Mouse (Mus musculus): ENCODE results near the gene Smad5.

Gene Smad5

DNA sequence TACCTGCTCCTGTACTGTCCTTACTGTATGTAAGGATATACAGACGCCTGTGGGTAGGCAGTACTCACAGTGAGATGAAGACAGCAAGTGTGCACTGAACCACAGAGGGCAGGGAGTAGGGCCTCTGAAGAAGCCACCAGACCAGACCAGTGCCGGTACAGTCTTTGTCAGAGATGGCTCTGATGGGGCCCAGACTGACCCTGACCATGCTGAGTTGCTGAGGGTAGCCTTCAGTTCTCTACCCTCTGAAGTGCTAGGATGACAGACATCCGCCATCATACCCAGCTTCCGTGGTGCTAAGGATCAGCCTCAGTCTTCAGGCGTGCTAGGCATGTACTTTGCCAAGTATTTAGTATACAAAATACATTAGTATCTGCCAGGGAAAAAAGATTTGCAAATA lies 36.7 kb downstream of the Smad5 start:
- ChIA-PET CTCF (no interaction called here), POLR2A (no interaction called here)

DNA sequence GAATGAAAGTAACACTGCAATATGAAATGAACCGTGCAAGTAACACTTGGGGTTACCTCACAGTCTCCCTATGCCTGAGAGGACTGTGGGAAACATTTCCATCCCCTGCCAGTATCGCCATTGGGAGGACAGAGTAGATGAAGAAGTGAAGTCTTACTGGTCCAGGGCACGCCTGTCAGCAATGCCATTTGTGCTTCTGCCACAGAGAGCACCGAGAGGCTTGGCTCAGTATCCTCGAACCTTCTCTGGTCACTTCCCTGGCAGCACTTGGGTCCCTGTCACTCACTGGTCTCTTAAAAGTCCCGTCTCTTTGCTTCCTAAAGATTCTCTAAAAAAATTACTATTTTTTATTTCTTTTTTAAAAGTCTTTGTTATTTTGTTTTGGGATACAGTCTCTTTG lies 37.7 kb downstream of the Smad5 start:
- ChIA-PET CTCF (no interaction called here), POLR2A (no interaction called here)

DNA sequence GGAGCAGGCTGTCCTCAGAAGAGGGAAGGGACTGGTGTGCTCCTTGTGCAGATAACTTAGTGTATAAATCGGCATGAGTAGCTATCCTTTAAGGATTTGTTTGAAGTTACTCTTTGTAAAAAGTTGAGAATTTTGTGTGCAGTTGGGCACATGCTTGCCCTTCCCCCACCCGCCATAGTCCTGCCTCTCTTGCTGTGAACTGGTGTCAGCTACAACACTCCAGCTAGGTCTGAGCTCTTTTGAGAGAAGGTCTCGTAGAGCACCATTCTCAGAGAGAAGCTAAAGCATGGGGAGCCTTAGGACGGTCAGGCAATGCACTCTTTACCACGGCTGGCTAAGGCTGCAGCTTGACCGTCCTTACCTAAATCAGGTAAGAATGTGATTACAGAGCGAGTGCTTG lies 38.9 kb downstream of the Smad5 start:
- ChIA-PET POLR2A (interaction anchor here in 2 of 4 experiments (0.9 to 1.7 kb wide), 3 partner anchors 10 to 192 kb away, joined by 4 to 5 read pairs (median 4); no protein-coding TSS in a partner anchor), CTCF (interaction anchor here in 3 of 4 experiments (0.7 to 1.7 kb wide), 6 partner anchors 14 to 19 kb away, joined by 3 to 5 read pairs (median 4); no protein-coding TSS in a partner anchor)

DNA sequence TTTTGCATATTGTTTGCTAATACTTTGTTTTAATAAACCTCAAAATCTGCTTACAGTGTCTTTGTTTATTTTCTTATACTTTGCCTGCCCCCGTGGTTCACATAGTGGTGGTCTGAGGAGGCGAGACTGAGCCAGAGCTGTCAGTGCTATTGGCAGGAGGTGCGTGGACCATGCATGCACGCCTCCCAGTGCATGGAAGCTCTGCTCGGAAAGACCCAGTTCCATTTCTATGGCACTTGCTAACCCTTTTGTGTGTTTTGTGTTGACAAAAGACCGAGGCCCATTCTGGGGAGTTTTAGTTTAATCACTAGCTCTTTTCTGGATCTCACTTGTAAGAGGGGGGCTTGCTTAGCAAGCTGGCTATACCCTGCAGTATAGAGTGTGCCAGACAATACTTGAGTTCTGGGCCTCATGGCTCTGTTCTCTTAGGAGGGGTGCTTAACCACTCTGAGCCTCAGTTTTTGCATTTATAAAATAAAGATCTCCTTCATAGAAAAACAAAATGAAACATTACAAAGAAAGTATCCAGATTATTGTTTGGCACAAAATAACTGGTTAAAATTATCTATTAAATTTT lies 39.6 kb downstream of the Smad5 start:
- ChIA-PET CTCF (interaction anchor here in 3 of 4 experiments (0.6 to 1.7 kb wide), 7 partner anchors 13 to 705 kb away, joined by 3 to 5 read pairs (median 3); no protein-coding TSS in a partner anchor), POLR2A (interaction anchor here in 2 of 4 experiments (0.9 to 1.7 kb wide), 3 partner anchors 10 to 192 kb away, joined by 4 to 5 read pairs (median 4); no protein-coding TSS in a partner anchor)

DNA sequence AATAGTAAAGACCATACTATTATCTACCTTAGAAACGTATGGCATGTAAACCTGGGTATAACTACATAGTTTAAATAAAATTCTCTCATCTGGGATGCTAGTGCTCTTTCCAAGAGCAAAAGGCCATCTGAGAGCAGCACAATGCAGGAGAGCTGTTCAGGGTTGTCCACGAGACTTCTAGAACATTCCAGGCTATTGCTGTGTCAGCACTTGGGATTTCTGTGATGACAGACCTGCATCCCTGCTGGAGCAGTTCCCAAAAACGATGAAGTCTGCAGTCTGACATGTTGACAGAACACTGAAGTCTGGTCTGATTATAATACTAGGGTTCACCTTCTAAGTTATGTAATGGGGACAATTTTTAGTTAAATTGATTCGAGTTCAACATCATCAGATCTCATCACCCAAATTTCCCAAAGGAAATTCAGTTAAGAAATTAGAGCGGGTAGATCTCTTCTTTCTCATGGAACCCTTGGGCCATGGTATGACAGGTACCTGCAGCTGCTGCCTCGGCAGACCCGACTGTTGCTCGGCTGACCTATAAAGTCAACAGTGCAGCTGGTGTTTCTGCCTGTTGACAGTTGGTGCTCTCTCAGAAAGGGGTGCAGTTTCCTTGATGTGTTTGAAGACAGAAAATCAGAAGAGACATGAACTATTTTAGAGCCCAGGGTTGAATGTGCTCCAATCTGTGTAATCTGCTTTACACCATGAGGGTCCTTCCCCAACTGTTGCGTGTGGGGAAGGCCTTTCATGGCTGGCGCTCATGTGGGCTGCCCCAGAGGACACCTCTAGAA lies 44.1 kb downstream of the Smad5 start:
- POLR2A ChIA-PET, result interaction anchor here in 2 of 4 experiments (0.6 to 0.7 kb wide), 2 partner anchors 182 to 272 kb away, joined by 3 to 5 read pairs; no protein-coding TSS in a partner anchor
- CTCF ChIA-PET, result interaction anchor here in 2 of 4 experiments (1.1 to 3.3 kb wide), 3 partner anchors 9 to 314 kb away, joined by 3 to 12 read pairs (median 4); no protein-coding TSS in a partner anchor

DNA sequence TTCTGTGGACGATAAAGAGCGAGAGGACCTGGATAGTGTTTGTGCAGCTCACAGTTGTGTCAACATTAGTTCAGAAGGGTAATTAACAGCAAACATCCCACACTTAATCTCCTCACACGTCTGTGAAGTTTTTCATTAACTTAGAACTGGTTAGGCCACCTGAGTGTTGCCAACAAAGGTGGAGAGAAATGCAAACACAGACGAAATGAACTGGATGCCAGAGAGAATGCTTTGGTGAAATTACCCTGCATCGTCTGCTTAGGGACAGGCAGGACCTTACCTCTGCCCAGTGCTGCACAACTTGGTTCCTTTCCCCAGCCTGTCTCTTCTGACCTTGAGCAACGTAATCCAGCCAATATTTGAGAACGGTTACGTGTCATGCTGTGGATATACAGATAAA lies 44.7 kb downstream of the Smad5 start:
- POLR2A ChIA-PET, result no interaction called here
- CTCF ChIA-PET, result interaction anchor here in 1 of 4 experiments (3.3 kb wide), 1 partner anchor 11 kb away, joined by 12 read pairs; no protein-coding TSS in a partner anchor

DNA sequence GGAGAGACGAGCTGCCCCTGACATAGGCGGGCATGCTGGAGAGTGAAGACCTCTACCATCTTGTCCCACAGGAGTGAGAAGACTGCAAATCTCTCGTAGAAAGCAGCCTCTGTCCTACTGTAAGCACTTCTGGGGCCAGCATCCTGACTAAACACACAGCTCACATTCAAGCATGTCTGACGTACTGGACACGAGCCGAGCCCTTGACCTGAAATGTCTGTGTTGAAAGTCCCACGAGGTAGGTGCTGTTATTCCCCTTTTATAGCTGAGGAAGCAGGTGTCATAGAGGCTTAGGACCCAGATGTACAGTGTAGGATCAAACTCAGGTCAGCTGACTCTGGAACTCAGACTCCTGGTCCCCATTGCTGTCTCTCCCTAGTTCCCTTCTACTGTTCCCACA lies 46.6 kb downstream of the Smad5 start:
- ChIA-PET POLR2A (no interaction called here), CTCF (interaction anchor here in 3 of 4 experiments (0.5 to 3.3 kb wide), 4 partner anchors 9 to 390 kb away, joined by 4 to 12 read pairs (median 9); no protein-coding TSS in a partner anchor)

DNA sequence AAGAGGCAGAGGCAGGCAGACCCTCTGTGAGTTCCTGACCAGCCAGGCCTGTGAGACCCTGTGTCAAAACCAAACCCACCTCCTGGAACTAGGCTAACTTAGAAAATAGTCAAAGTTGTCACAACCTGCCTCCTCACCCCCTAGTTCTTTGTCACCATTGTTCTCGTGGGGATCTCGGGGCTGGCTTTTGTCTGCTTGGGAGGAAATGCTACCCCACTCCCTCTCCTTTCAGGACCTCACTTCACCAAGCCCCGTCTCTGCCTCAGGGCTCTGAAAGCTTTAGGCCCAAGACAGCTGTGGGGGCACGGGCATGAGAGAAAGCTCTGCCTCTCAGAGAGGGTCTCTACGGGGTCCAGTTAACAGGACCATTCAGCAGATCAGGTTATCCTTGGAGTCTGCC lies 49.0 kb downstream of the Smad5 start:
- ChIA-PET POLR2A (interaction anchor here in 2 of 4 experiments (0.6 to 1.7 kb wide), 7 partner anchors 8 to 989 kb away, joined by 3 to 5 read pairs (median 3); partner anchors contain the start of gene Smad5 (in 1 of the 2)), CTCF (interaction anchor here in 1 of 4 experiments (2.1 kb wide), 1 partner anchor 508 kb away, joined by 8 read pairs; no protein-coding TSS in a partner anchor)

DNA sequence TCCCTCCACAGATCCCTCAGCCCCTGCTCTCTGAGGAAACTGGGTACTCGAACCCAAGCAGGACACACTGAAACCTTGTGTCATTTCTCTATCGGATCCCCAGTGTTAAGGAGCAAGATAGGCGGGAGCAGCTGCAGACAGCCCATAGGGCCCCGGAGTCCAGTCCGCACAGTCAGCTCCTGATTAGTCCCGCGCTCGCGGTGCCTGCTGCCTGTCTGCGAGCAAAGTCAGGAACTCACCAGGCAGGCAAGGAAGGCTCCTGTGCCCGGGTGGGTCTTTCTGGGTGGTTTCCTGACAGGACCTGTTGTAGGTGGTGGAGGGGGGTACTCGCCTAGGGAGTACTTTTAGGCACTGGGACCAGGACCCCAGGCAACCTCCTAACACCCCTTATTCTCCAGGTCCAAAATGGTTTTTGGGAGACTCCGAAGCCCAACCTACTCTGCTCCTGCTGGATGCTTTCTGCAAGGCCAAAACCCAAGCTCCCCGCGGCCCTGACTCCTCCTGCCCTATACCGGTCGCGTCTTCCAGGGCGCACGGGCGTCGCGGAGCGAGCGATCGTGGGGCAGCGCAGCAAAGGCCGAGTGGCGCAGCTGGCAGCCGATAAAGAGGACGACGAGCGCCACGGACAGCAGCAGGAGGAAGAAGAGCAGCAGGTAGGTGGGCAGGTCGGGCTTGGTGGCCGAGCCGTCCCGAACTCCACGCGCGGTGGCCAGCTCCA lies 49.8 kb downstream of the Smad5 start:
- ChIA-PET POLR2A (interaction anchor here in 3 of 4 experiments (0.6 to 1.7 kb wide), 8 partner anchors 9 to 988 kb away, joined by 3 to 5 read pairs (median 3); partner anchors contain the start of gene Smad5 (in 2 of the 3)), CTCF (interaction anchor here in 3 of 4 experiments (0.7 to 2.1 kb wide), 7 partner anchors 13 to 518 kb away, joined by 3 to 8 read pairs (median 4); no protein-coding TSS in a partner anchor)

DNA sequence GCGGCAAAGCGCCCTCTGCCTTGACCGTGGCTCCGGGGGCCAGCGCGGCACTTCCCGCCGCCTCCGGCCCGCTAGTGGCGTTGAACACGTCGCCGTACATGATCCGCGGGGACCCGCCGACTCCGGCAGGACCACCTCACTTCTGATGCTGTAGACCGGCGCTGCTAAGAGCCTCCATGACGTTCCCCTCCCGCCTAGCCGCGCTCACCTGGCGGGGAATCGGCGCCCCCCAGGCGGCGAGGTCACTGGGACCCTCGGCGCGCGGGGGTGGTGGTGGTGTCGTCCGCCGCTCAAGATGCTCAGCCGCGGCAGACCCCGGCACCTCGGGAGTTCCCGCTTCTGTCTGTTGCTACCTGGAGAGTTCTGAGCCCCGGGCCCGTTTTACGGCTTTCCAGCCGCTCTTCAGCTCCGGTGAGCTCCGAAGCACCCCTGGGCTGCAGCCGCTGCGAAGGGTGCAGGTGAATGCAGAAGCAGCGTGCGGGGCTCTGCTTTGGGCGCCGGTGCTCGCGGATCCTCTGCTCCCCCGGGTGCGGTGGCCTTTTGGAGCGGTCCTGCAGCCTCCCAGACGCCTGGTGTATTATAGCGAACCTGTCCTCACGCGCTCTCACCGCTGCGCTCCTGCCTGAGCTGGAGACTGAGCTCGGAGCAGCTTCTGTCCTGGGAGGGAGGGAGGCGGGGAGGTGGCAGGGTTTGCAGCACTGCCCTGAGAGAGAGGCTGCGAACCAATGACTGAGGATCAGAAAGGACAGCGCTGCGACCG lies 50.6 kb downstream of the Smad5 start, which contains the start of gene Gm45623:
Gene Gm45623, minus strand, starts transcription at position 636 of the 760 bp plus-strand sequence.
- CTCF ChIA-PET, result interaction anchor here (0.6 to 2.1 kb wide), 12 partner anchors 12 to 587 kb away, joined by 3 to 9 read pairs (median 4); no protein-coding TSS in a partner anchor
- POLR2A ChIA-PET, result interaction anchor here in 2 of 4 experiments (0.6 to 1.7 kb wide), 6 partner anchors 12 to 563 kb away, joined by 3 to 5 read pairs (median 4); partner anchors contain the start of gene Smad5 (in 1 of the 2)

DNA sequence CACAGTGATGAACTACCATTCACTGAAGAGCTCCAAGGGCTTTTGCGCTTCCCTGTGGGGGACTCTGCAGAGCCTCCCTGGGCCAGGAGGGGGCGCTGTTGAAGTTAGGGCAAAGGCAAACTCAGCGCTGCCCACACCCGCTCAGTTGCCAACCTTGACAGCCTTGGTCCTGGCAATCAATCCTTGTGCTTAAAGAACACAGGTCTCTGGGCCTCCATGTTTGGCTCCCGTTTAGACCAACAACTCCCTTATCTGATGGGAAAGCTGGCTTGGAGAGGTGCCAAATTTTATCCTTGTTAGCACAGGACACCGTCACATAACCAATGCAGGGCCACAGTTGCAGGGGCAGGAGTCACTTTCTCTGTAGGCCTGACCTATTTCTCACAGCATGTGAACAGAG lies 53.1 kb downstream of the Smad5 start:
- CTCF ChIA-PET, result interaction anchor here (0.6 to 2.2 kb wide), 41 partner anchors 9 to 514 kb away, joined by 3 to 13 read pairs (median 3); partner anchors contain the start of genes Fbxl21 (in 1 of the 4) and Smad5 (in 1 of the 4)

DNA sequence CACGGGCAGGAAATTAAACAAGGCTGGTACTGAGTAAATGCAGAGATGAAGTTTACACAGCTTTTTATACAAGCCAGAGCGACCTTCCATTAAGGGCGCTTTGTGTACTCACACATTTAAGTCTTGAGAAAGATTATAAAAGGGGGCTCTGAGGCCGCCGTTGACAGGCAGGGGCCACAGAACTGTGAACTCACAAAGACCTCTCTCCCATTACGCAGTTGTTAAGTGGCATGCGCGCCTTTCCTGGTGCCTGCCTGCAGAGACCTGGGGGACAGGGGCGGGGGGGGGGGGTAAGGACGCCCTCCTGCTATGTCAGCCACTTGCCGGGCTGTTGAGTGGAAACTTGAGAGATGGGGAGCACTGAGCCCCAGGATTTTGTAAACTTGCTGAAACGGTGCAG lies 54.4 kb downstream of the Smad5 start:
- POLR2A ChIA-PET, result no interaction called here
- CTCF ChIA-PET, result interaction anchor here (0.5 to 2.8 kb wide), 6 partner anchors 8 to 1770 kb away, joined by 4 to 21 read pairs (median 10); no protein-coding TSS in a partner anchor

More for the DNA sequence above, 53.1 kb downstream of the Smad5 start:
- POLR2A ChIA-PET, result interaction anchor here in 3 of 4 experiments (0.6 to 1.5 kb wide), 4 partner anchors 9 to 53 kb away, joined by 3 to 9 read pairs (median 4); partner anchors contain the start of gene Smad5 (in 1 of the 3)

DNA sequence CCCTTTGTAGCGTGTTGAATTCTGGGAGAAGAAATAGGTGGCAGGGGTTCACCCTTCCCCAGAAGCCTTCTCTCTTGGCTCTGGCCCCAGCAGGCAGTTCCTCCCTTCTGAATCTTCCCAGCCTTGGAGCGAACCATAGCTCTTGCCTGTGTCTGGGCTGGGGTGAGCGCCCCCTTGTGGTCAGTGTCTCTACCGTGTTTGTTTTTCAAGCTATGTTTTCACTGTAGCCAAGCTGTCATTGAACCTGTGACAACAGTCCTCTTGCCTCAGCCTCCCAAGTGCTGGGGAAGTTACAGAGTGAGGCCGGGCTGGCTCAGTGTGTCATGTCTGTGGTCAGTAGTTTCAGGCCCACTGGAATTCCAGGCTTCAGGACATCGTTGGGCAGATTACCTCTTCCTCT lies 55.7 kb downstream of the Smad5 start:
- POLR2A ChIA-PET, result interaction anchor here in 3 of 4 experiments (0.5 to 1.1 kb wide), 6 partner anchors 11 to 261 kb away, joined by 3 to 5 read pairs (median 3); no protein-coding TSS in a partner anchor
- CTCF ChIA-PET, result interaction anchor here (0.5 to 2.8 kb wide), 107 partner anchors 9 to 1359 kb away, joined by 3 to 22 read pairs (median 4); partner anchors contain the start of genes Fbxl21 (in 2 of the 4) and Smad5 (in 1 of the 4)

DNA sequence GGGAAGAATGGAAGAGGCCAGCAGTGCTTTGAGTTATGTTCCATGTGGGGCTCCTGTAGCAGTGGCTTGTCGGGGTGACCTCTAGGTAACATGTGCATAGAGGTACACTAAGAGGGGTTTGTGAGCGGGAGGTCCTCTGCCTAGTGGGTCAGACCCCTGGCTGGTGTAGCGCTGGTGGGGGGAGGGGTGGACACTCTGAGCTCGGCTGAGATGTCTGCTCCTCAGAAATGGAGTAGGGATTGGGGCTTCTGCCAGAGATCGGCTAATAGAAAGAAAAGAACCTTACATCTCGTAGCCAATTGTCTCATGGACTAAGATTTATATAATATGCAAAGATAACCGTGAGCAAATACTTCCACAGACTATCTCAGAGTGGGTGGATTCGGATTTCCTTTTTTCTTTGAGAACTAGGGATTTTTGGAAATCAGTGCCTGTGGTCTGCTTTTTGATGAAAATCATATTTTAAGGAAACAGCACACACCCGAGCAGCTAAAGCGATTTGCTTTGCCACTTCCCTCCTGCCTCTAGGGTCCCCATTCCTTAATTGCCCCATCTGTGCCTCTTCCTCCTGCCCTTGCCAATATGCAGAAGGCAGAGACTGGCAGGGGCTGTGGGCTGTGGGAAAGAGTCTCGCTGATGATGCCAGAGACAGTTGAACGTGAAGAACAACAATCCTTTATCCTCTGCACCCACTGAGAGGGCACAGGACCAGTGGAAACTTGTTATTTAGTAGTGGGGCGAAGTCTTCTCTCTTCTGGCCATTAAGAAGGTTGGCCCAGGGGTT lies 59.8 kb downstream of the Smad5 start:
- ChIA-PET CTCF (interaction anchor here in 3 of 4 experiments (0.7 to 1.4 kb wide), 4 partner anchors 9 to 495 kb away, joined by 3 to 4 read pairs (median 4); no protein-coding TSS in a partner anchor), POLR2A (no interaction called here)

DNA sequence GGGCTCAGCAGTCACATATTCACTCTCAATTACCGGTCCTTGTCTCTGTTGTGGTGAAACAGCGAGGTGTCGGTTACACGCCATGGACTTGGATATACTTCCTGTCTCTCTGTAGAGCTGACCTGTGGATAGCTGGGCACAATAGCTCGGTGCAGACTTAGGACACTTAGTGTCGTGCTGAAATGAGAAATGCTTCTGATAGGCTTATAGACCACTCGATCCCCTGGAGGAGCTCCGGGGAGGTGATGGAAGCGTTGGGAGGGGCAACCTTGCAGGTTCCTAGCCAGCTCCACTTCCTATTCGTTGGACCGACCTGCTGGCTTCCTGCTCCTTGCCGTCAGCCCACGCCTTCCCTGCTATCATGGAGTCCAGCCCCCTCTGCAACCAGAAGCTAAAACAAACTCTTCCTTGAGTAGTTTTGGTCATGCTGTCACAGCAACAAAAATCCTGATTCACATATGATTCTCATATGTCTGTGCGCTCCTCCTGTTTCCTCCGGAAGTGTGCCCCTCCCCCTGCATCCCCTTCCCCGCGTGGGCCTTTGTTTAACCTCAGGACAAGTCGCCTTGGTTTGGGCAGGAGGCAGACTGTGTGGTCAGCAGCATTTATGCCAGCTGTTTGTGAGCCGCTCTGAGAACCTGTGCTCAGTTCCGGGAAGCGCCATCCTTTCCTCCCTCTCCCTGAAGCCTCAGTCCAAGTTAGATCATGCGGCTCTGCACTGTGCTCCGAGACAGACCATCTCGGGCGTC lies 62.6 kb downstream of the Smad5 start:
- POLR2A ChIA-PET, result interaction anchor here in 1 of 4 experiments (1.0 kb wide), 2 partner anchors 10 to 63 kb away, joined by 3 read pairs; partner anchors contain the start of gene Smad5

DNA sequence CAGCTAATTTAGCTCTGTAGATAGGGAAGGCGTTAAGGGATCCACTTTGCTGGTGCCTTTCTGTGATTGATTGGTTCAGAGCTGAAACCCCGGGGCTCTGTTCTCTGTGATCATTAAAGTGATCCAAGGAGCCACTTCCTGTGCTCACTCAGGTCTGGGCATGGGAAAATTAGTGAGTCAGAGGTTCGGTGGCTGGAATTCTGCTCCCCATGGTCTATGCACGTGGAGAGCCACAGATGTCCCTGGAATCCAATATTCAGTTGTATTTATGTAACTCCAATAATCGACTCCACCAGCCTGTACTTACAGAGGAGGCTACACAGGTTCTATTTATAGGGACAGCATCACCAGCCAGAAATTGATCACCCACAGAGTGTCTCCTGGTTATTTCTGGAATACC lies 63.4 kb downstream of the Smad5 start:
- ChIA-PET POLR2A (no interaction called here), CTCF (interaction anchor here (0.6 to 3.2 kb wide), 6 partner anchors 8 to 1009 kb away, joined by 3 to 14 read pairs (median 6); no protein-coding TSS in a partner anchor)

More for the DNA sequence above, 62.6 kb downstream of the Smad5 start:
- CTCF ChIA-PET, result interaction anchor here (0.5 to 3.2 kb wide), 15 partner anchors 9 to 1008 kb away, joined by 3 to 13 read pairs (median 4); partner anchors contain the start of gene Gm45623 (in 2 of the 4)
